Mouse (Mus musculus) embryonic facial prominence, embryonic 10.5 days (tissue): ENCODE measurements around the gene Cpt1b. TPM values are rescaled to one million over a fixed set of nuclear protein-coding genes. Genes with fewer than 3 reads are reported as not detected.

ENCODE experiments used
- DNase-seq: peaks from one replicate; pipeline ENCODE4 v3.0.0-alpha.2; 2017; ENCODE audit warnings: low spot score
- H3K27ac ChIP-seq: fragments of 300-500 bp; sonication (generic); replicated peaks from 2 replicates; pipeline ENCODE4 v1.5.1; 2016; ENCODE audit warnings: mild to moderate bottlenecking
- H3K27me3 ChIP-seq: fragments of 300-500 bp; sonication (generic); replicated peaks from 2 replicates; pipeline ENCODE4 v1.6.1; 2016; ENCODE audit warnings: low read depth, mild to moderate bottlenecking; ENCODE audit not compliant: poor library complexity, severe bottlenecking
- H3K36me3 ChIP-seq: fragments of 300-500 bp; sonication (generic); replicated peaks from 2 replicates; pipeline ENCODE4 v1.6.1; 2016; ENCODE audit warnings: mild to moderate bottlenecking, moderate library complexity
- H3K4me1 ChIP-seq: fragments of 300-500 bp; sonication (generic); 2 replicates; pipeline ENCODE4 v1.6.1; 2016
- H3K4me3 ChIP-seq: fragments of 300-500 bp; sonication (generic); 2 replicates; pipeline ENCODE4 v1.5.1; 2016; ENCODE audit warnings: mild to moderate bottlenecking, moderate library complexity
- H3K9me3 ChIP-seq: fragments of 300-500 bp; sonication (generic); 2 replicates; pipeline ENCODE4 v1.6.1; 2016; ENCODE audit warnings: mild to moderate bottlenecking
- WGBS: fragments of 180-500 bp; shearing (Covaris S2); methylation state at CpG from one replicate; pipeline ENCODE4 v1.1.7; 2016; 5-methylcytosine and 5-hydroxymethylcytosine counted together
- polyA plus RNA-seq: library from polyadenylated mRNA; unstranded; fragments of >200 nt; fragmentation: Nextera tagmentation; extraction: Ambion mirVana; gene quantifications from 2 replicates; pipeline ENCODE4 v1.2.1, GENCODE M21; 2016

The Cpt1b gene
- polyA plus RNA-seq, 1 experiment from 2014 or later: 0.66 TPM

GRCm38 (mm10) chr15:89459821-89460220, 34.2 kb upstream of the Cpt1b start:
- H3K27ac ChIP-seq: no peak overlapping the region
- WGBS: 88% methylated on average over 7 of the region's 7 CpGs
- H3K36me3 ChIP-seq: peaks cover 33% of the 10 kb centered on the region
- peaks cover 17% of the 10 kb centered on the region for H3K27me3 ChIP-seq
- peaks cover 5% of the 10 kb centered on the region for H3K4me1 ChIP-seq
- H3K4me3 ChIP-seq: no peak overlapping the region
- DNase-seq: no peak
- no peaks in the 10 kb centered on the region for H3K9me3 ChIP-seq

GRCm38 (mm10) chr15:89458942-89459341, 33.3 kb upstream of the Cpt1b start:
- 92% methylated on average over 15 of the region's 15 CpGs for WGBS
- H3K9me3 ChIP-seq: no peaks in the 10 kb centered on the region
- H3K4me3 ChIP-seq: no peak overlapping the region
- peaks cover 14% of the 10 kb centered on the region for H3K4me1 ChIP-seq
- H3K36me3 ChIP-seq: peaks cover 33% of the 10 kb centered on the region
- peaks cover 26% of the 10 kb centered on the region for H3K27me3 ChIP-seq
- DNase-seq: no peak
- no peak overlapping the region for H3K27ac ChIP-seq

- no peak for DNase-seq
- peaks cover 45% of the 10 kb centered on the region for H3K27me3 ChIP-seq
- WGBS: 79% methylated on average over 6 of the region's 6 CpGs
- peaks cover 23% of the 10 kb centered on the region for H3K36me3 ChIP-seq
- no peak overlapping the region for H3K4me3 ChIP-seq
- peaks cover 20% of the 10 kb centered on the region for H3K4me1 ChIP-seq
- H3K9me3 ChIP-seq: no peaks in the 10 kb centered on the region
- no peak overlapping the region for H3K27ac ChIP-seq
Measured at GRCm38 (mm10) chr15:89455642-89456041, 30.0 kb upstream of the Cpt1b start.

GRCm38 (mm10) chr15:89454857-89455256, 29.2 kb upstream of the Cpt1b start:
- Histone ChIP-seq H3K4me3 (peak overlapping the region; percentile 77), H3K9me3 (no peaks in the 10 kb centered on the region), H3K27me3 (peaks cover 45% of the 10 kb centered on the region), H3K4me1 (peaks cover 20% of the 10 kb centered on the region), H3K27ac (no peak overlapping the region), H3K36me3 (peaks cover 21% of the 10 kb centered on the region)
- WGBS: 10% methylated on average over 6 of the region's 6 CpGs
- no peak for DNase-seq

- under 1% methylated on average over 53 of the region's 53 CpGs for WGBS
- Histone ChIP-seq H3K9me3 (no peaks in the 10 kb centered on the region), H3K36me3 (peaks cover 18% of the 10 kb centered on the region), H3K4me3 (peak within 1 kb of the TSS; percentile 77), H3K27me3 (peaks cover 45% of the 10 kb centered on the region), H3K27ac (peak within 1 kb of the TSS; percentile 83), H3K4me1 (peaks cover 20% of the 10 kb centered on the region)
- peak; percentile 45 for DNase-seq
Measured at GRCm38 (mm10) chr15:89453865-89454478, 28.3 kb upstream of the Cpt1b start, which contains the start of gene Mapk8ip2. TSS of gene Mapk8ip2 (plus strand) at chr15:89453913.

GRCm38 (mm10) chr15:89452906-89453864, 27.5 kb upstream of the Cpt1b start:
- peak; percentile 83 for DNase-seq
- Histone ChIP-seq H3K27me3 (peaks cover 45% of the 10 kb centered on the region), H3K4me1 (peaks cover 20% of the 10 kb centered on the region), H3K4me3 (peak overlapping the region; percentile 77), H3K9me3 (no peaks in the 10 kb centered on the region), H3K27ac (peak overlapping the region; percentile 83), H3K36me3 (peaks cover 14% of the 10 kb centered on the region)
- whole genome bisulfite sequencing: 5% methylated on average over 24 of the region's 24 CpGs

GRCm38 (mm10) chr15:89442486-89443070, 16.9 kb upstream of the Cpt1b start:
- no peaks in the 10 kb centered on the region for H3K27me3 ChIP-seq
- peak; percentile 26 for DNase-seq
- H3K36me3 ChIP-seq: no peaks in the 10 kb centered on the region
- H3K4me1 ChIP-seq: no peaks in the 10 kb centered on the region
- 41% methylated on average over 8 of the region's 8 CpGs for WGBS
- no peak overlapping the region for H3K4me3 ChIP-seq
- H3K9me3 ChIP-seq: no peaks in the 10 kb centered on the region
- no peak overlapping the region for H3K27ac ChIP-seq

- Histone ChIP-seq H3K36me3 (no peaks in the 10 kb centered on the region), H3K9me3 (no peaks in the 10 kb centered on the region), H3K27me3 (no peaks in the 10 kb centered on the region), H3K4me3 (no peak overlapping the region), H3K4me1 (no peaks in the 10 kb centered on the region), H3K27ac (no peak overlapping the region)
- DNase-seq: no peak
- WGBS: 86% methylated on average over 5 of the region's 5 CpGs
Measured at GRCm38 (mm10) chr15:89435878-89436277, 10.2 kb upstream of the Cpt1b start.

GRCm38 (mm10) chr15:89434136-89434535, 8.5 kb upstream of the Cpt1b start:
- Histone ChIP-seq H3K27me3 (no peaks in the 10 kb centered on the region), H3K36me3 (no peaks in the 10 kb centered on the region), H3K9me3 (no peaks in the 10 kb centered on the region), H3K27ac (no peak overlapping the region), H3K4me1 (peaks cover 6% of the 10 kb centered on the region), H3K4me3 (no peak overlapping the region)
- WGBS: 65% methylated on average over 3 of the region's 3 CpGs
- DNase-seq: no peak

GRCm38 (mm10) chr15:89432946-89433345, 7.3 kb upstream of the Cpt1b start:
- Histone ChIP-seq H3K36me3 (peaks cover 3% of the 10 kb centered on the region), H3K4me1 (peaks cover 18% of the 10 kb centered on the region), H3K9me3 (no peaks in the 10 kb centered on the region), H3K27ac (no peak overlapping the region), H3K4me3 (no peak overlapping the region), H3K27me3 (no peaks in the 10 kb centered on the region)
- 80% methylated on average over 4 of the region's 4 CpGs for WGBS
- no peak for DNase-seq

GRCm38 (mm10) chr15:89431806-89432205, 6.1 kb upstream of the Cpt1b start:
- H3K4me1 ChIP-seq: peaks cover 19% of the 10 kb centered on the region
- no peaks in the 10 kb centered on the region for H3K27me3 ChIP-seq
- H3K36me3 ChIP-seq: peaks cover 15% of the 10 kb centered on the region
- H3K27ac ChIP-seq: no peak overlapping the region
- no peak overlapping the region for H3K4me3 ChIP-seq
- 94% methylated on average over 6 of the region's 6 CpGs for WGBS
- H3K9me3 ChIP-seq: no peaks in the 10 kb centered on the region
- DNase-seq: no peak

GRCm38 (mm10) chr15:89431271-89431670, 5.6 kb upstream of the Cpt1b start:
- Histone ChIP-seq H3K4me1 (peaks cover 21% of the 10 kb centered on the region), H3K9me3 (no peaks in the 10 kb centered on the region), H3K27me3 (no peaks in the 10 kb centered on the region), H3K4me3 (no peak overlapping the region), H3K27ac (no peak overlapping the region), H3K36me3 (peaks cover 20% of the 10 kb centered on the region)
- WGBS: 90% methylated on average over 3 of the region's 3 CpGs
- DNase-seq: no peak
